8 mouse cellular contexts compared by ENCODE assay signal in the genomic region with DNA sequence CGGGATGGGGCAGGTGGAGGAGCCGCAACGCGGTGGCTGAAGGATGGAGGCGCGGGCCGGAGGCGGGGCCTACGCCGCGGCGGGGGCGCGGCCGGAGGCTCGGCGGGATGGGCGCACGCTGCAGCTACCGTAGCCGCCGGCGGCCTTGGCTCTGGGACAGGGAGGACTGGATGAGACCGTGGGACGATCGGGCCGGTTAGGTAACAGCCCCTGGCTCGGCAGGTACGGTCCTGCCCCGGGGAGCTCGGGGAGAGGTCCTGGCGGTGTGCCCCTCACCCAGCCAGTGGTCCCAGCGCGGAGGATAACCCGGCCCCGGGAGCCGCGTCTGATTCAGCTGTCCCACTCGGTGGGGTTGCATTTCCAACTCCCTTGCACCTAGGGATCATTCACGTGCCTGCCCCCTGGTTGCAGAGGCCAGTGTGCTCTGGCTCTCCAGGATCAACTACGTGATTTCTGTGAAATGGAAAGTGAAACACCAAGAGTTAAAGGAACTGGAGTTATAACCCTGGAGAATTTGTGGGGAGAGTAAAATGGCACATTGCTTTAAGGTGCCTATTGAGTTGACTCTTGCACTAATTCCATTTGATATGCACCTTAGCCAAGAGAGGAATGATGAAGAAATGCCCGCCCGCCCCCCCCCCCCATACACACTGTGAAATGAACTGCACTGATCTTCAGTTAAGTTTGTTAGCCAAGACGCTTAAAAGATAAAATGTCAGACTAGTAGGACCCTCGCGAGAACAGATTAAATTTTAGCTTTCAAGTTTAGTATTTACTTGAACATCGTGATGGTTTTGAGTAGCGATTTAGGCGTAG. TPM values are rescaled to one million over a fixed set of nuclear protein-coding genes. Genes with fewer than 3 reads are reported as not detected.
A peak's percentile ranks its signal among the peaks of the same experiment; 100 is the strongest.
DNase-seq lines count a peak whose midpoint lies in the region; ATAC-seq lines count a peak whose summit lies in the region.

No protein-coding gene starts in this region.

- H3K36me3 ChIP-seq in hindbrain, embryonic 13.5 days, result no peaks in the 10 kb centered on the region; the same call in 1 of the 2 replicates

- ATAC-seq in hindbrain, embryonic 13.5 days (ENCODE audit: low FRiP score), result peak; percentile 84

- H3K9ac ChIP-seq in hindbrain, embryonic 13.5 days, result peak overlapping the region; percentile 89

- no peaks in the 10 kb centered on the region for H3K9me3 ChIP-seq in hindbrain, embryonic 13.5 days

- H3K27me3 ChIP-seq in hindbrain, embryonic 13.5 days, result no peaks in the 10 kb centered on the region

- peak overlapping the region; percentile 63 for H3K4me2 ChIP-seq in hindbrain, embryonic 13.5 days

- peaks cover 22% of the 10 kb centered on the region for H3K4me1 ChIP-seq in hindbrain, embryonic 13.5 days (replicated peaks)

- peak; percentile 77 for DNase-seq in R1 (ENCODE audit: low read depth, low spot score)
- DNase-seq in cerebellum, postnatal 10 days, result peak; percentile 83 to 84
- peak; percentile 60 to 63 for DNase-seq in frontal cortex, postnatal 10 days (ENCODE audit: low spot score in 2 of 2)
- peak; percentile 51 for DNase-seq in left cerebral cortex, adult 11 months (ENCODE audit: low spot score)
- DNase-seq in lung, postnatal 36 days, result peak; percentile 71
- DNase-seq in right cerebral cortex, postnatal 14 days, result peak; percentile 65
- peak; percentile 50 to 64 for DNase-seq in urinary bladder, postnatal 36 days (ENCODE audit: low spot score in 2 of 2)

- peak overlapping the region; percentile 72 for H3K4me3 ChIP-seq in hindbrain, embryonic 13.5 days

- WGBS in hindbrain, embryonic 13.5 days, result 3% methylated on average over 40 of the region's 49 CpGs

- peak overlapping the region; percentile 98 for H3K27ac ChIP-seq in hindbrain, embryonic 13.5 days

RNA-seq across cellular contexts. Expression of a gene that starts 1.6 kb away (rescaled TPM):
- 31.4 and 31.6 TPM in 2 replicates for polyA plus RNA-seq in hindbrain, embryonic 13.5 days (2015; fragmentation: Nextera tagmentation; extraction: Ambion mirVana)

Comparison
In these comparisons a context has a peak if more than half of its experiments do, and no peak if none do; other contexts are left out.
1. Peak in every context shown above with its lines: DNase-seq, ATAC-seq, H3K4me3 ChIP-seq and H3K27ac ChIP-seq.